Mouse (Mus musculus) CH12.LX (cell line): Measurements from ENCODE around the gene Mrpl33. TPM values are rescaled to one million over a fixed set of nuclear protein-coding genes. Genes with fewer than 3 reads are reported as not detected.

Source experiments
- DNase-seq: peaks from one replicate; pipeline ENCODE4 v3.0.0-alpha.2; 2013; ENCODE audit errors: extremely low read depth
- H3K27ac ChIP-seq: 2 replicates; pipeline ENCODE4 v1.5.1; 2012; ENCODE audit warnings: low read depth, mild to moderate bottlenecking, control low read depth, moderate library complexity; ENCODE audit not compliant: insufficient read depth
- H3K27me3 ChIP-seq: replicated peaks from 2 replicates; pipeline ENCODE3; 2012; ENCODE audit warnings: inconsistent platforms
- H3K36me3 ChIP-seq, 2 experiments: replicated peaks in 1 of 2; 2 replicates each; pipeline versions ENCODE3 to v1.6.1; 2012; ENCODE audit warnings: inconsistent platforms in 1 of 2, low read length in 1 of 2, mild to moderate bottlenecking in 1 of 2, mixed read lengths in 1 of 2, moderate library complexity in 1 of 2; ENCODE audit not compliant: control insufficient read depth in 1 of 2, insufficient read depth in 1 of 2
- H3K4me1 ChIP-seq, 2 experiments: 2 replicates each; pipeline ENCODE4 v1.6.1; 2012; ENCODE audit warnings: inconsistent platforms in 1 of 2, moderate library complexity in 1 of 2; ENCODE audit not compliant: insufficient read depth in 2 of 2, control insufficient read depth in 1 of 2
- H3K4me2 ChIP-seq: 2 replicates; pipeline ENCODE4 v1.6.1; 2012; ENCODE audit warnings: low read depth, mild to moderate bottlenecking, control low read depth; ENCODE audit not compliant: poor library complexity, insufficient read depth, severe bottlenecking
- H3K4me3 ChIP-seq, 3 experiments: fragments of 150-350 bp in 1 of 3; sonication (generic) in 1 of 3; replicated peaks in 1 of 3; 2 replicates each; pipeline versions ENCODE3 to v1.5.1; 2011 to 2012; ENCODE audit warnings: low read depth in 2 of 3, low read length in 2 of 3, mild to moderate bottlenecking in 2 of 3, moderate library complexity in 2 of 3, control low read depth in 1 of 3, improper control_type of control experiment in 1 of 3, inconsistent platforms in 1 of 3, mixed read lengths in 1 of 3; ENCODE audit not compliant: poor library complexity in 1 of 3
- H3K79me2 ChIP-seq: replicated peaks from 2 replicates; pipeline ENCODE4 v1.6.1; 2012; ENCODE audit warnings: mild to moderate bottlenecking, moderate library complexity; ENCODE audit not compliant: control insufficient read depth, poor library complexity, insufficient read depth, severe bottlenecking; ENCODE audit errors: extremely low read depth
- H3K9ac ChIP-seq: 2 replicates; pipeline ENCODE4 v1.6.1; 2012; ENCODE audit warnings: low read depth, mild to moderate bottlenecking, control low read depth, moderate library complexity; ENCODE audit not compliant: insufficient read depth
- H3K9me3 ChIP-seq: replicated peaks from 2 replicates; pipeline ENCODE3; 2012; ENCODE audit warnings: low read length, inconsistent platforms, mixed read lengths
- BHLHE40 ChIP-seq: IDR thresholded peaks from 2 replicates; pipeline ENCODE4 v1.6.1; 2011; ENCODE audit warnings: mild to moderate bottlenecking, low read depth, low read length, improper control_type of control experiment
- CHD1 ChIP-seq: IDR thresholded peaks from 2 replicates; pipeline ENCODE4 v1.6.1; 2012; ENCODE audit warnings: low read depth, low read length, improper control_type of control experiment, inconsistent platforms
- E2F4 ChIP-seq: IDR thresholded peaks from 2 replicates; pipeline ENCODE4 v1.6.1; 2011; ENCODE audit warnings: low read depth, low read length, improper control_type of control experiment; ENCODE audit not compliant: insufficient replicate concordance
- HCFC1 ChIP-seq: IDR thresholded peaks from 2 replicates; pipeline ENCODE4 v1.6.1; 2012; ENCODE audit warnings: low read depth, mild to moderate bottlenecking, inconsistent platforms, low read length, improper control_type of control experiment
- KAT2A ChIP-seq: IDR thresholded peaks from 2 replicates; pipeline ENCODE4 v1.6.1; 2012; ENCODE audit warnings: low read length, improper control_type of control experiment, inconsistent platforms; ENCODE audit not compliant: insufficient replicate concordance
- MEF2A ChIP-seq: IDR thresholded peaks from 2 replicates; pipeline ENCODE4 v1.6.1; 2014; ENCODE audit warnings: low read depth, mild to moderate bottlenecking, inconsistent platforms, low read length, improper control_type of control experiment, borderline replicate concordance
- MXI1 ChIP-seq: IDR thresholded peaks from 2 replicates; pipeline ENCODE4 v1.6.1; 2011; ENCODE audit warnings: mild to moderate bottlenecking, low read depth, low read length, improper control_type of control experiment
- MYC ChIP-seq: IDR thresholded peaks from 2 replicates; pipeline ENCODE4 v1.6.1; 2011; ENCODE audit warnings: low read depth, mild to moderate bottlenecking, improper control_type of control experiment, low read length
- NELFE ChIP-seq: IDR thresholded peaks from 2 replicates; pipeline ENCODE4 v1.6.1; 2011; ENCODE audit warnings: low read depth, low read length, improper control_type of control experiment
- NRF1 ChIP-seq: IDR thresholded peaks from 2 replicates; pipeline ENCODE4 v1.6.1; 2014; ENCODE audit warnings: low read depth, mild to moderate bottlenecking, inconsistent platforms, low read length, improper control_type of control experiment, moderate library complexity
- PAX5 ChIP-seq: IDR thresholded peaks from 2 replicates; pipeline ENCODE4 v1.6.1; 2012; ENCODE audit warnings: low read length, inconsistent platforms, mixed read lengths
- POLR2A ChIP-seq: IDR thresholded peaks from 2 replicates; pipeline ENCODE4 v1.6.1; 2011; ENCODE audit warnings: low read depth, mild to moderate bottlenecking, improper control_type of control experiment, low read length
- POLR2AphosphoS2 ChIP-seq: IDR thresholded peaks from 2 replicates; pipeline ENCODE4 v1.6.1; 2011; ENCODE audit warnings: low read depth, low read length, improper control_type of control experiment
- SMC3 ChIP-seq: IDR thresholded peaks from 2 replicates; pipeline ENCODE4 v1.6.1; 2011; ENCODE audit warnings: low read depth, low read length, improper control_type of control experiment
- UBTF ChIP-seq: IDR thresholded peaks from 2 replicates; pipeline ENCODE4 v1.6.1; 2012; ENCODE audit warnings: low read depth, mild to moderate bottlenecking, inconsistent platforms, low read length, improper control_type of control experiment, moderate library complexity
- USF2 ChIP-seq: conservative IDR thresholded peaks from 2 replicates; pipeline ENCODE4 v1.6.1; 2011; ENCODE audit warnings: low read depth, low read length, improper control_type of control experiment
- ZC3H11A ChIP-seq: IDR thresholded peaks from 2 replicates; pipeline ENCODE4 v1.6.1; 2012; ENCODE audit warnings: low read depth, mild to moderate bottlenecking, inconsistent platforms, low read length, improper control_type of control experiment
- dilution Hi-C: fragments of 300-500 bp; cut with MboI; formaldehyde crosslinking; loops from 2 replicates; pipeline ENCODE4 v1.14.3; 2020; ENCODE audit warnings: low sequenced_read_pairs; ENCODE audit not compliant: extremely low pct_unique_long_range_greater_than_20kb, extremely low pct_ligation_motif_present
- in situ Hi-C: fragments of 300-500 bp; cut with MboI; formaldehyde crosslinking; loops from 3 replicates; pipeline ENCODE4 v1.14.3; 2019; ENCODE audit warnings: low sequenced_read_pairs, low pct_ligation_motif_present, low pct_unique_long_range_greater_than_20kb, mixed read lengths
- polyA plus RNA-seq: library from polyadenylated mRNA; unstranded; fragments of >175 nt; gene quantifications from 2 replicates; pipeline ENCODE4 v1.2.1, GENCODE M21; 2012; ENCODE audit warnings: low read depth; ENCODE audit not compliant: insufficient read length
- total RNA-seq, 2 experiments: library from RNA; depleted of rRNA; stranded (reverse); fragments of 300-350 nt in 1 of 2; fragments of >200 nt in 1 of 2; gene quantifications; 2 replicates each; pipeline ENCODE4 v1.2.3; 2012 to 2014

Mrpl33 gene
- total and polyA plus RNA-seq, 3 experiments, result 114 to 336 (median 168) TPM

DNA sequence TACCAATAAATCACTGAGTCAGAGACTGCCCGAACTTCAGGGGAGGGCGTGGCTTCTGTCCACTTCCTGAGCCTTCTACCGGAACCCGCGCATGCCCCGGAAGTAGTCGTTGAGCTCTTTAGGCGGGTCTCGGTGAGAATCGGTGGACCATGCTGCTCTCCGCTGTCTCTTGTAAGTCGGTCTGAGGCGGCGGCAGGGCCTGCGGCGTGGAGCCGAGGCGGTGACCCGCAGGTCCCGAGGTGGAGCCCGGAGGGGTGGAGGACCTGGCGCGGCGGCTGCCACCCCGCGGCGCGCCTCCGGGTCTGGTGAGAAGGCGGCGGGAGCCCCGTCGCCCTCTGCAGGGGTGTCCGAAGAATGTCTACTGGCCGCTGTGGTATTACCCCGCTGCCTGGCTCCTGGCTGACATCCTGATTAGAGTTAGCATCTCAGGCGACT lies 17.1 kb downstream of the Mrpl33 start (continued):
- TF ChIP-seq MYC (peak; percentile 68; the same call in 1 of the 2 replicates), USF2 (no peak), BHLHE40 (no peak), NRF1 (peak; percentile 67), CHD1 (no peak), E2F4 (peak; percentile 50; the same call in 1 of the 2 replicates)
- TF ChIP-seq, all 38 proteins: peak for 18

DNA sequence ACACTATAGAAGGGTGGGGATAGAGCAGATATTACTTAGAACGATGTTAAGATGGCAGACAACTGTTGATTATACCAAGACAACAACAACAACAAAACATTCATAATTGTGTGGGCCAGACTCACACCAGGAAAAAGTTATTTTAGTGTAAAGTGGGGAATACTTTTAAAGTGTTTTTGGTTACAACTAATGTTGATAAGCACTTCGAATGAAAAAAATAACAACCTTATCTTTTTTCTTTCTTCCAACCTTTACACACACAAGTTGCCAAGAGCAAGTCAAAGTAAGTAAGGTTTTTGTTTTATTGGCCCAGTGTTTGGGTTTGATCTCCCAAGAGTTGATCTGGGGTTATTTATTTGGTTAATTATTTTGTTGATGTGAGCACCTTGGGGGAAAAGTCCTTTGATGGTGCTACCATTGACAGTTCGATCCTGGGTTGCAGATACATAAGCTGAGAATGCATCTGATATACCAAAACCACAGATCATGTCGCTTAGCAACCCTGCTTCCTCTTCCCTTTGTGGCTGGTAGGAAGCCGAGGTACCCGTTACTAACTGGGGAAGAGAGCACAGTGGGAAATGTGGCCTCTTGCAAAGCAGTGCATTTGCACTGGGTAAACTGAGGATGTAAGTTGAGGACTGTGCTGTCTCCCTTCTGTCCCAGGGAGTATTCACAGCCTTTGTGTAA lies 17.7 kb downstream of the Mrpl33 start:
- dilution Hi-C loops, result no loop called here
- Histone ChIP-seq H3K4me1 (peaks cover 6 to 29% of the 10 kb centered on the region in 2 experiments), H3K9me3 (no peaks in the 10 kb centered on the region), H3K9ac (peak overlapping the region; percentile 88), H3K4me3 (peak overlapping the region; percentile 82 to 92 (median 84)), H3K27ac (0 out of 2 replicates have a peak overlapping the region, but pooled peaks have one; percentile 74), H3K27me3 (no peaks in the 10 kb centered on the region), H3K36me3 (peaks cover 24 to 40% of the 10 kb centered on the region in 2 experiments), H3K4me2 (peak overlapping the region; percentile 72), H3K79me2 (peaks cover 6% of the 10 kb centered on the region; the same call in 1 of the 2 replicates)
- in situ Hi-C loops, result no loop called here
- DNase-seq, result peak; percentile 56
- TF ChIP-seq UBTF, result no peak
- TF ChIP-seq, all 38 proteins: peak for 0

DNA sequence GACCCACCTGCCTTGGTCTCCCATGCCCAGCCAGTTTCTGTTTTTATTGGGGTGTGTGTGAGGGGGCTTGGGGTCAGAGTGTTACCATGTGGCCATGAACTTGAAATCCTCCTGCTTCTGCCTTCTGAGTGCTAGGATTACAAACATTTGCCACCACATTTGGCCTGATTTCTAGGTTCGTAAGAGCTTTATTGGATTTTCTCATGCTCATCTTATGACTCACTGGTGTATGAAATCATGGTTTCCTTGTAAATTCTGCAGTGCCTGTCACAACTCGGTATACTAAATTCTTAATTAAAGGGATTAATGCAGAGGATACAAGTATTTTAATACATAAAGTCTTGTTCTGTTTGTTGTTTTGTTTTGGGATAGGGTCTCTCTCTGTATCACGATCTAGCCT lies 23.6 kb downstream of the Mrpl33 start:
- H3K4me2 ChIP-seq, result no peak overlapping the region
- dilution Hi-C loops (no loop called here), in situ Hi-C loops (no loop called here)
- H3K36me3 ChIP-seq, result peaks cover 43 to 78% of the 10 kb centered on the region in 2 experiments
- H3K9me3 ChIP-seq, result no peaks in the 10 kb centered on the region
- H3K4me1 ChIP-seq, result peaks cover 0 to 20% of the 10 kb centered on the region in 2 experiments; a peak in 2 of 4 replicates
- H3K27ac ChIP-seq, result no peak overlapping the region
- DNase-seq, result no peak
- H3K9ac ChIP-seq, result no peak overlapping the region
- no peak for TF ChIP-seq NRF1
- no peak for TF ChIP-seq SMC3
- no peak for TF ChIP-seq POLR2AphosphoS2
- TF ChIP-seq POLR2A, result no peak
- TF ChIP-seq ZC3H11A, result no peak
- no peak for TF ChIP-seq NELFE
- TF ChIP-seq HCFC1, result no peak
- no peak for TF ChIP-seq KAT2A
- no peak for TF ChIP-seq BHLHE40
- no peak for TF ChIP-seq PAX5
- TF ChIP-seq MEF2A, result no peak
- no peak for TF ChIP-seq MXI1
- no peak for TF ChIP-seq MYC
- H3K79me2 ChIP-seq, result no peaks in the 10 kb centered on the region; the same call in 1 of the 2 replicates
- H3K4me3 ChIP-seq, result no peak overlapping the region
- H3K27me3 ChIP-seq, result no peaks in the 10 kb centered on the region
